Mouse (Mus musculus) thymus, postnatal 14 days (tissue): Measurements from ENCODE around the gene Washc1.
"Not testable (repeated sequence)": the region's sequence is repeated elsewhere in the genome, so short reads cannot be mapped to it uniquely, and the experiment has no call there.

Source experiments
- DNase-seq: peaks from one replicate; pipeline ENCODE4 v3.0.0; 2021

Washc1 gene

GRCm38 (mm10) chr17:66111402-66111959, at the start of gene Washc1:
Washc1 (plus strand) TSS chr17:66111545.
- DNase-seq: peak; percentile 91

- no peak for DNase-seq
Measured at GRCm38 (mm10) chr17:66065115-66065514, 46.2 kb upstream of the Washc1 start.

GRCm38 (mm10) chr17:66069036-66069435, 42.3 kb upstream of the Washc1 start:
- not testable (repeated sequence) for DNase-seq

- no peak for DNase-seq
Measured at GRCm38 (mm10) chr17:66073971-66074370, 37.4 kb upstream of the Washc1 start.

GRCm38 (mm10) chr17:66075827-66076173, 35.5 kb upstream of the Washc1 start:
- peak; percentile 12 for DNase-seq

GRCm38 (mm10) chr17:66076174-66076927, 35.0 kb upstream of the Washc1 start:
- DNase-seq: peak; percentile 58

GRCm38 (mm10) chr17:66076934-66077333, 34.4 kb upstream of the Washc1 start, which contains the start of gene Ankrd12:
Ankrd12 (minus strand) TSS chr17:66077089.
- DNase-seq: peak; percentile 95

- no peak for DNase-seq
Measured at GRCm38 (mm10) chr17:66077437-66077850, 33.9 kb upstream of the Washc1 start.

- DNase-seq: no peak
Measured at GRCm38 (mm10) chr17:66084486-66084885, 26.9 kb upstream of the Washc1 start.

- no peak for DNase-seq
Measured at GRCm38 (mm10) chr17:66085038-66085437, 26.3 kb upstream of the Washc1 start.

- DNase-seq: no peak
Measured at GRCm38 (mm10) chr17:66090251-66090650, 21.1 kb upstream of the Washc1 start.

- DNase-seq: no peak
Measured at GRCm38 (mm10) chr17:66091392-66091791, 20.0 kb upstream of the Washc1 start.

- no peak for DNase-seq
Measured at GRCm38 (mm10) chr17:66092065-66092464, 19.3 kb upstream of the Washc1 start.

GRCm38 (mm10) chr17:66092664-66093063, 18.7 kb upstream of the Washc1 start:
- no peak for DNase-seq

GRCm38 (mm10) chr17:66100566-66101379, 10.6 kb upstream of the Washc1 start:
- no peak for DNase-seq

- peak; percentile 93 for DNase-seq
Measured at GRCm38 (mm10) chr17:66101380-66102330, 9.7 kb upstream of the Washc1 start, which contains the start of gene Ndufv2. Ndufv2 (minus strand) TSS chr17:66101559.

- no peak for DNase-seq
Measured at GRCm38 (mm10) chr17:66104076-66104475, 7.3 kb upstream of the Washc1 start.

GRCm38 (mm10) chr17:66106601-66107267, 4.6 kb upstream of the Washc1 start:
- DNase-seq: peak; percentile 80

GRCm38 (mm10) chr17:66107466-66107865, 3.9 kb upstream of the Washc1 start:
- DNase-seq: no peak

- no peak for DNase-seq
Measured at GRCm38 (mm10) chr17:66108198-66108597, 3.1 kb upstream of the Washc1 start.

GRCm38 (mm10) chr17:66110746-66111145, 599 bp upstream of the Washc1 start:
- DNase-seq: peak; percentile 32

- DNase-seq: no peak
Measured at GRCm38 (mm10) chr17:66112166-66112565, 821 bp downstream of the Washc1 start.
